ENCODE assay signal across 9 mouse cellular contexts in the genomic region with DNA sequence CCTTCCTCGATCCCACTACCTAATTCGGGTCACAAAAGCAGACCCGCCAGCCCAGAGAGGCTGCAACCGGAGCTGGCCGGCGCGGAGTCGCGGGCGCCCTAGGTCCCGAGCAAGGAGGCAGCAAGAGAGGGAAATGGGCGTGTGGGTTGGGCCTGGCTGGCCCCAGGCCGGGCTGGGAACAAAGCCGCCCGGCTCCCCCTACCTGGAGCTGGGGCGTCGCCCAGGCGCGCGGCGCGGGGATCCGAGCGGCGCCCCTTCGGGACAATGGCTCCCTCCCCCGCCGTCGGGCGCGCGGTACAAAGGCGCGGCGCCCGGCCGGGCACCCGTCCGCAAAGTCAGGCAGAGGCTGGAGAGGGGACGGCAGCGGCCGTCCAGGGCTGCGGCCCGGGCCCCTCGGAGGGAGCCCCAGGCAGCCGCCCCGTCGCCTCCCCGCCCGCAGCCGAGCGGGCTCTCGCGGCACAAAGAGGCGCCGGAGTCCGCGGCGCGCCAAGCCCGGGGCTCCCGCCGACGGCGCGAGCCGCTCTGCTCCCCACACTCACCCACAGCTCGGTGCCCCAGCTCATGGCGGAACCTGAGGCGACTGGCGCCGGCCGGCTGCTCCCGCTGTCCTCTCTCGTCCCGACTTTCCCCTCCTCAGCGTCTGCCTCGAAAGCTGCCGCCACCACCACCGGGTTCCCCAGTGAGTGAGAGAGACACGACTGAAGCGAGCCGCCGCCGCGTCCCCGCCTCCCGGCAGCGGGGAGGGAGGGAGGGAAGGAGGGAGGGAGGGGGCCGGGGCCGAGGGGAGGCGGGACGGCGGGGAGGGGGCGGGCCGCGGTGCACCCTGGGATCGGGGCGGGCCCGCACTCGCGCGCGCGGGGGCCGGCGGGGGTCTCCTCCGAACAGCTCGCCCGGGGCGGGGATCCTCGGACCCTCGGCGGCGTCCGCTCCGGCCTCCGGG. TPM values are rescaled to one million over a fixed set of nuclear protein-coding genes. Genes with fewer than 3 reads are reported as not detected.
A peak's percentile ranks its signal among the peaks of the same experiment; 100 is the strongest.
DNase-seq lines count a peak whose midpoint lies in the region; ATAC-seq and TF ChIP-seq lines count a peak whose summit lies in the region.
"Had no signal": no experiment of that assay in that cellular context is flagged by ENCODE, and none has a peak within 500 bp of the region (broad histone marks: within the 10 kb centered on the region; RNA-seq: fewer than 3 reads in every experiment).

Fnbp1l (minus strand) TSS at position 725 of the 940 bp plus-strand sequence.

- H3K9me3 ChIP-seq in embryonic facial prominence, embryonic 12.5 days, result no peaks in the 10 kb centered on the region
- H3K9me3 ChIP-seq in heart, embryonic 10.5 days, result no peaks in the 10 kb centered on the region
- H3K9me3 ChIP-seq in kidney, embryonic 14.5 days (ENCODE audit: control insufficient read depth, low read length), result no peaks in the 10 kb centered on the region
- H3K9me3 ChIP-seq in midbrain, postnatal 0 days (ENCODE audit: low read length), result no peaks in the 10 kb centered on the region
- no peaks in the 10 kb centered on the region for H3K9me3 ChIP-seq in stomach, postnatal 0 days (ENCODE audit: control insufficient read depth, low read length)

- no peaks in the 10 kb centered on the region for H3K27me3 ChIP-seq in embryonic facial prominence, embryonic 12.5 days
- no peaks in the 10 kb centered on the region for H3K27me3 ChIP-seq in heart, embryonic 10.5 days (ENCODE audit: insufficient read depth, poor library complexity, severe bottlenecking)
- H3K27me3 ChIP-seq in kidney, embryonic 14.5 days (ENCODE audit: control insufficient read depth, insufficient read depth, low read length), result no peaks in the 10 kb centered on the region
- no peaks in the 10 kb centered on the region for H3K27me3 ChIP-seq in midbrain, postnatal 0 days (ENCODE audit: insufficient read depth, low read length)
- no peaks in the 10 kb centered on the region for H3K27me3 ChIP-seq in stomach, postnatal 0 days (ENCODE audit: control insufficient read depth, insufficient read depth, low read length)

- peak within 1 kb of the TSS; percentile 85 for H3K4me2 ChIP-seq in embryonic facial prominence, embryonic 12.5 days (replicated peaks)
- peak within 1 kb of the TSS; percentile 88 for H3K4me2 ChIP-seq in kidney, embryonic 14.5 days (replicated peaks; ENCODE audit: low read depth, low read length)
- H3K4me2 ChIP-seq in midbrain, postnatal 0 days (ENCODE audit: low read depth, low read length, poor library complexity, severe bottlenecking), result peak within 1 kb of the TSS; percentile 80
- H3K4me2 ChIP-seq in stomach, postnatal 0 days (replicated peaks; ENCODE audit: low read depth), result peak within 1 kb of the TSS; percentile 94

- peak within 1 kb of the TSS; percentile 85 for H3K4me3 ChIP-seq in embryonic facial prominence, embryonic 12.5 days
- H3K4me3 ChIP-seq in heart, embryonic 10.5 days, result peak within 1 kb of the TSS; percentile 94
- H3K4me3 ChIP-seq in kidney, embryonic 14.5 days (ENCODE audit: low read length), result peak within 1 kb of the TSS; percentile 98
- peak within 1 kb of the TSS; percentile 99 for H3K4me3 ChIP-seq in midbrain, postnatal 0 days (ENCODE audit: low read depth, low read length)
- peak within 1 kb of the TSS; percentile 93 for H3K4me3 ChIP-seq in stomach, postnatal 0 days (ENCODE audit: low read depth, low read length)

- H3K9ac ChIP-seq in embryonic facial prominence, embryonic 12.5 days, result peak within 1 kb of the TSS; percentile 98
- peak within 1 kb of the TSS; percentile 99 for H3K9ac ChIP-seq in kidney, embryonic 14.5 days (ENCODE audit: low read depth, low read length)
- H3K9ac ChIP-seq in midbrain, postnatal 0 days (replicated peaks; ENCODE audit: low read length, poor library complexity, severe bottlenecking), result peak within 1 kb of the TSS; percentile 100
- peak within 1 kb of the TSS; percentile 98 for H3K9ac ChIP-seq in stomach, postnatal 0 days (ENCODE audit: low read length)

- no peaks in the 10 kb centered on the region for H3K36me3 ChIP-seq in embryonic facial prominence, embryonic 12.5 days
- H3K36me3 ChIP-seq in heart, embryonic 10.5 days, result no peaks in the 10 kb centered on the region
- H3K36me3 ChIP-seq in kidney, embryonic 14.5 days (ENCODE audit: control insufficient read depth, insufficient read depth, low read length), result no peaks in the 10 kb centered on the region
- no peaks in the 10 kb centered on the region for H3K36me3 ChIP-seq in midbrain, postnatal 0 days (ENCODE audit: insufficient read depth, low read length)
- no peaks in the 10 kb centered on the region for H3K36me3 ChIP-seq in stomach, postnatal 0 days (ENCODE audit: control insufficient read depth, insufficient read depth, low read length)
- H3K36me3 ChIP-seq: G1E had no signal

- DNase-seq in cerebellum, adult 9-11 months, result peak; percentile 20
- DNase-seq in cerebellum, adult 11 months, result no peak
- peak; percentile 92 for DNase-seq in heart, embryonic 10.5 days (ENCODE audit: low spot score)
- peak; percentile 78 for DNase-seq in liver
- DNase-seq in midbrain, postnatal 0 days (ENCODE audit: low spot score), result peak; percentile 88
- peak; percentile 90 for DNase-seq in stomach, postnatal 0 days (ENCODE audit: low spot score)

- TF ChIP-seq EP300 in stomach, postnatal 0 days (optimal IDR thresholded peaks at IDR 0.05), result no peak

- TF ChIP-seq CTCF in midbrain, postnatal 0 days (IDR thresholded peaks at IDR 0.05), result no peak
- TF ChIP-seq CTCF in stomach, postnatal 0 days (IDR thresholded peaks at IDR 0.05; ENCODE audit: low read depth), result peak; percentile 2; the same call in 1 of the 2 replicates

- H3K27ac ChIP-seq in embryonic facial prominence, embryonic 12.5 days, result peak within 1 kb of the TSS; percentile 98
- H3K27ac ChIP-seq in heart, embryonic 10.5 days, result peak within 1 kb of the TSS; percentile 99
- H3K27ac ChIP-seq in kidney, embryonic 14.5 days (ENCODE audit: low read depth, low read length), result peak within 1 kb of the TSS; percentile 99
- peak within 1 kb of the TSS; percentile 99 for H3K27ac ChIP-seq in midbrain, postnatal 0 days (ENCODE audit: low read depth, low read length)
- peak within 1 kb of the TSS; percentile 99 for H3K27ac ChIP-seq in stomach, postnatal 0 days (replicated peaks)

- peaks cover 24% of the 10 kb centered on the region for H3K4me1 ChIP-seq in embryonic facial prominence, embryonic 12.5 days
- H3K4me1 ChIP-seq in heart, embryonic 10.5 days, result peaks cover 18% of the 10 kb centered on the region
- H3K4me1 ChIP-seq in kidney, embryonic 14.5 days (ENCODE audit: control insufficient read depth, insufficient read depth, low read length), result peaks cover 24% of the 10 kb centered on the region
- 0 out of 2 replicates have a peak, but pooled peaks cover 2% of the 10 kb centered on the region for H3K4me1 ChIP-seq in midbrain, postnatal 0 days (ENCODE audit: insufficient read depth, low read length)
- no peaks in the 10 kb centered on the region for H3K4me1 ChIP-seq in stomach, postnatal 0 days (replicated peaks; ENCODE audit: control insufficient read depth, insufficient read depth)

- 0% methylated on average over 79 of the region's 118 CpGs for WGBS in embryonic facial prominence, embryonic 12.5 days
- under 1% methylated on average over 77 of the region's 118 CpGs for WGBS in heart, embryonic 10.5 days
- under 1% methylated on average over 42 of the region's 118 CpGs for WGBS in kidney, embryonic 14.5 days
- WGBS in midbrain, postnatal 0 days, result under 1% methylated on average over 64 of the region's 118 CpGs
- 2% methylated on average over 74 of the region's 118 CpGs for WGBS in stomach, postnatal 0 days

- ATAC-seq in embryonic facial prominence, embryonic 12.5 days (ENCODE audit: insufficient number of reproducible peaks, insufficient read depth, low FRiP score, low TSS enrichment), result peak; percentile 82
- ATAC-seq in kidney, embryonic 14.5 days (ENCODE audit: low FRiP score, low TSS enrichment), result peak; percentile 88
- ATAC-seq in midbrain, postnatal 0 days (ENCODE audit: low FRiP score), result peak; percentile 86
- peak; percentile 75 for ATAC-seq in stomach, postnatal 0 days (ENCODE audit: low FRiP score, low TSS enrichment)

RNA-seq across cellular contexts. Expression of gene Fnbp1l, which starts in this region (rescaled TPM):
- 76.5 and 80.1 TPM in 2 replicates for polyA plus RNA-seq in embryonic facial prominence, embryonic 12.5 days (2016; fragmentation: Nextera tagmentation; extraction: Ambion mirVana)
- polyA plus RNA-seq in heart, embryonic 10.5 days (2016; fragmentation: Nextera tagmentation; extraction: Ambion mirVana), result 24.9 and 34.3 TPM in 2 replicates
- 44.8 and 64.0 TPM in 2 replicates for polyA plus RNA-seq in kidney, embryonic 14.5 days (2014; fragmentation: Nextera tagmentation; extraction: Ambion mirVana)
- total RNA-seq in midbrain, postnatal 0 days (2014; rRNA removed), result 135 and 179 TPM in 2 replicates
- 182 and 209 TPM in 2 replicates for polyA plus RNA-seq in midbrain, postnatal 0 days (2015; fragmentation: Nextera tagmentation; extraction: Ambion mirVana)
- polyA plus RNA-seq in stomach, postnatal 0 days (2015; fragmentation: Nextera tagmentation; extraction: Ambion mirVana), result 20.0 and 20.8 TPM in 2 replicates
- polyA plus RNA-seq: G1E had no signal
